Mouse (Mus musculus): ENCODE data around the gene Zcchc17.

- no peak for TF ChIP-seq CTCF (IDR thresholded peaks at IDR 0.05; ENCODE audit: insufficient read depth, low read length)
- no peak for TF ChIP-seq POLR2A (IDR thresholded peaks at IDR 0.05; ENCODE audit: borderline replicate concordance, extremely low read depth, low read depth, low read length)
These were observed 41.6 kb downstream of the Zcchc17 start for GRCm38 (mm10) chr4:130318122-130318521.
